Mouse (Mus musculus): ENCODE results near the gene Spi1. TPM values are rescaled to one million over a fixed set of nuclear protein-coding genes. Genes with fewer than 3 reads are reported as not detected.

Spi1 gene
- polyA plus RNA-seq, 1 experiment from 2014 or later: 9.4 TPM

DNA sequence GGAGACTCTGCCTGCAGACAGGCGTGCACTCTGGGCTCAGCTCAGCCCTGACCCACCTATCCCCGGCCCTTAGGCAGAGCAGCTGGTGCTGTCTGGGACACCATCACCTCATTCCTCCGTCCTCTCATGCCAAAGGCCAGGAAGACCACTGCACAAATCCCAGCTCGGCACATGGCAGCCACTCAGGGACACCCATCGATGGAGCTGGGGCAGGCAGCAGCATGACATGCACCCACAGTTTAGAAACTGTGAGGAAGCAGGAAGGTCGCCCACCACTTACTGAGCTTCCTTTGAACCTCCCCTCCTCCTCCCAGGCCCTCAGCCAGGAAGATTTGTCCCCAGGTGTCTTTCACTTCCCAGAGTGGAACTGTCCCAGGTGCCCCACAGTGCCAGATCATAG, 55.3 kb downstream of the Spi1 start:
- Histone ChIP-seq H3K27me3 (no peaks in the 10 kb centered on the region), H3K4me2 (no peak overlapping the region), H3K36me3 (peaks cover 48% of the 10 kb centered on the region), H3K27ac (no peak overlapping the region), H3K9ac (no peak overlapping the region), H3K9me3 (no peaks in the 10 kb centered on the region), H3K4me1 (peaks cover 3% of the 10 kb centered on the region; the same call in 1 of the 2 replicates), H3K4me3 (no peak overlapping the region)
- WGBS: 83% methylated on average over 6 of the region's 6 CpGs
- no peak for ATAC-seq (ENCODE audit: insufficient number of reproducible peaks, low FRiP score, low TSS enrichment, low read depth)

DNA sequence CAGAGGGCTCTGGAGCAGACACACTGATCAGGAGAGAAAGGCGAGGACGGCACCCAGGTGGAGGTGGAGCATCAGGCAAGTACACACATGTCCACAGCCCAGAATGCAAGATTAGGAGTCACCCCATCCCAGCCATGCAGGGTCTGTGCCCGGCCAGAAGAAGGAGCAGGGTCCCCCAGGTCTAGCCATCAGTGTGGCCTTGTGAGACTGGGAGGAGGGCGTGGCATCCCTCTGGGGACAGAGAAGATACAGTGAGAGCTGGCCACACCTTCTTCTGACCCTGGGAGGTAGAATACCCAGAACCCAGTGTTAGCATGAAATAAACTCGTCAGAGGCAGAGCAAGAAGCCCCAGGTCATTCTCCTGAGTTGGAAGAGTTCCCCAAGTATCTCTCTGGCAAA, 57.1 kb downstream of the Spi1 start:
- WGBS: 70% methylated on average over 5 of the region's 5 CpGs
- H3K27ac ChIP-seq: no peak overlapping the region
- ATAC-seq (ENCODE audit: insufficient number of reproducible peaks, low FRiP score, low TSS enrichment, low read depth): no peak
- H3K9ac ChIP-seq: no peak overlapping the region
- no peaks in the 10 kb centered on the region for H3K9me3 ChIP-seq
- H3K4me2 ChIP-seq: no peak overlapping the region
- no peaks in the 10 kb centered on the region for H3K27me3 ChIP-seq
- H3K4me3 ChIP-seq: no peak overlapping the region
- H3K36me3 ChIP-seq: peaks cover 64% of the 10 kb centered on the region
- no peaks in the 10 kb centered on the region for H3K4me1 ChIP-seq

DNA sequence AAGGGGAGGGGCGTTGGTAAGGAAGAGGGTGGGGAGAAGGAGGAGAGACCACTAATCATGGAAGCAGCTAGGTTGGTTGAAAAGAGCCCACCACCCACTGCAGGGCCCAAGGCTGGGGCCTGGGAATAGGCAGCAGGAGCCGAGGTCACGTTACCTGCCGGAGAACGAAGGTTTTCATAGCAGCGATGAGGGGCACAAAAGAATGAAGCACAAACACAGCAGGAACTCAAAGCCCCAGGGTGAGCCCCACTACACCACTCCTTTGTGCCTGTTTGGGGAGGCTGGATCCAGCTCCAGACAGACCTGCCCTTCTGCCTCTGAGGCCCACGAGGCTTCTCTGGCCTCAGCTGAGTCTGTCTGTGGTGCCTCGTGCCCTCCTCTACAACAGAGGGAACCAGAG, 57.6 kb downstream of the Spi1 start:
- no peak for ATAC-seq (ENCODE audit: insufficient number of reproducible peaks, low FRiP score, low TSS enrichment, low read depth)
- WGBS: 79% methylated on average over 8 of the region's 8 CpGs
- peaks cover 67% of the 10 kb centered on the region for H3K36me3 ChIP-seq
- H3K4me1 ChIP-seq: no peaks in the 10 kb centered on the region
- no peaks in the 10 kb centered on the region for H3K9me3 ChIP-seq
- no peak overlapping the region for H3K4me3 ChIP-seq
- H3K27ac ChIP-seq: no peak overlapping the region
- H3K27me3 ChIP-seq: no peaks in the 10 kb centered on the region
- H3K9ac ChIP-seq: no peak overlapping the region
- H3K4me2 ChIP-seq: no peak overlapping the region

DNA sequence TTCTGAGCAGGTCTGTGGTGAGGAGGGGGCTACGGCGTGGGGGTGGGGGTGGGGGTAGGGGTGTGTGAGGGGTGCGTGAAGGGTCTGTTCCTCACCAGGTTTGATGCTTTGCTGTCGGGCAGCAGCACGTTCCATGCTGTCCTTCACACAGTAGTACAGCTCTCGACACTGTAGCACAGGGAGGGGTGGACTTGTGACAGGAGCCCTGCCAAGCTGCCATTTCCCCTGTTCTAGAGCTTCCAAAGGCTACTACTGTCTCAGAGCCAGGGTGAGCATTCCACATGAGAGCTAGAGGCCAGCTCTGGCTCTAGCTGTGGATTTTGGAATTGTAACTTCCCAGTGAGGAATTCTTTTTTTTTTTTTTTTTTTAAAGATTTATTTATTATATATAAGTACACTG, 60.7 kb downstream of the Spi1 start:
- 91% methylated on average over 6 of the region's 6 CpGs for WGBS
- Histone ChIP-seq H3K9ac (no peak overlapping the region), H3K27ac (no peak overlapping the region), H3K4me1 (no peaks in the 10 kb centered on the region), H3K4me2 (no peak overlapping the region), H3K27me3 (no peaks in the 10 kb centered on the region), H3K36me3 (peaks cover 73% of the 10 kb centered on the region), H3K4me3 (no peak overlapping the region), H3K9me3 (no peaks in the 10 kb centered on the region)
- ATAC-seq (ENCODE audit: insufficient number of reproducible peaks, low FRiP score, low TSS enrichment, low read depth): no peak

DNA sequence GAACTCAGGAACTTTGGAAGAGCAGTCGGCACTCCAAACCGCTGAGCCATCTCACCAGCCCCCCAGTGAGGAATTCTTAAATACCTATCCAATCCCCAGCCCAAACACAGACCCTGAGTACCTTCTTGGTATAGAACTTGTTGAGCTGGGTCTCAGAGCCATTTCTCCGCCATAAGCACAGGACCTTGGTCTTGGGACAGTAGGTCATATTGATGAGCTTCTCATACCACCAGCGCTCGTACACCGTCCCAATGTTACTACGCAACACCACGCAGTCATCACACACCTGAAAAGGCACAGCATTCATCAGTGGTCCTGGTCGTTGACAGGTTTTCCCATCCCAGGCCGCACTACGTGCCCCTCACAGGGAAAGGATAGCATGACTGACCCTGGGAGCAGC, 61.2 kb downstream of the Spi1 start:
- peaks cover 68% of the 10 kb centered on the region for H3K36me3 ChIP-seq
- H3K27ac ChIP-seq: no peak overlapping the region
- H3K4me1 ChIP-seq: no peaks in the 10 kb centered on the region
- H3K4me2 ChIP-seq: no peak overlapping the region
- H3K4me3 ChIP-seq: no peak overlapping the region
- WGBS: 97% methylated on average over 11 of the region's 11 CpGs
- no peak overlapping the region for H3K9ac ChIP-seq
- H3K9me3 ChIP-seq: no peaks in the 10 kb centered on the region
- no peaks in the 10 kb centered on the region for H3K27me3 ChIP-seq
- ATAC-seq (ENCODE audit: insufficient number of reproducible peaks, low FRiP score, low TSS enrichment, low read depth): no peak

DNA sequence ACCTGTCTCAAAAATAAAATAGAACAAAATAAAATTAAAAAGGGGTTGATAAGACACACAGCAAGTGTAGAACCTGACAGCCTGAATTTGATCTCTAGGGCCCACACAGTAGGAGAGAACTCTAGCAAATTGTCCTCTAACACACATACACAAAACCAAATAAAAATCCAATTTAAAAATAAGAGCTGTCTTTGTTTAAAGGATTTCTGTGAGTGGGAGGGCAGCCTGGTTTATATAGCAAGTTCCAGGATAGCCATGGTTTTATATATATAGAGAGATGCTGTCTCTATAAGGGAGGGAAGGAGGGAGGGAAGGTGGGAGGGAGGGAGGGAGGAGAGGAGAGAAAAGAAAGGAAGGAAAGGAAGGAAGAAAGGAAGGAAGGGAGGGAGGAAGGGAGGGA, 65.9 kb downstream of the Spi1 start:
- Histone ChIP-seq H3K9me3 (no peaks in the 10 kb centered on the region), H3K4me1 (no peaks in the 10 kb centered on the region), H3K4me3 (no peak overlapping the region), H3K27ac (no peak overlapping the region), H3K4me2 (no peak overlapping the region), H3K36me3 (peaks cover 48% of the 10 kb centered on the region), H3K27me3 (no peaks in the 10 kb centered on the region), H3K9ac (no peak overlapping the region)
- ATAC-seq (ENCODE audit: insufficient number of reproducible peaks, low FRiP score, low TSS enrichment, low read depth): no peak

DNA sequence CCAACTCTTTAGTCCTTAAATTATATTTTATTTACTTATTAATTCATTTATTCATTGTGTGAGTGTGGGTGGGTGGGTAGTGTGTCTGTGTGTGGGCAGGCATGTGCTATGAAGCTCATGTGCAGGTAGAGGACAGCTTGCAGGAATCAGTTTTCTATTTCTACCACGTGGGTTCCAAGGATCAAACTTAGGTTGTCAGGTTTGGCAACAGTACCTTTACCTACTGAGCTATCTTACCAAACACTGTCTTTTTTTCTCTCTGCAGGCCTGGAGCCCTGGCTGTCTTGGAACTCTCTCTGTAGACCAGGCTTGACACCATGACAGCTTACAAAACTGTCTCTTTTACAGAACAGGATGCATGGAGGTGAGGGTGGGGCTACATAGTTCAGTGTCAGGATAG, 69.1 kb downstream of the Spi1 start:
- ATAC-seq (ENCODE audit: insufficient number of reproducible peaks, low FRiP score, low TSS enrichment, low read depth): no peak
- Histone ChIP-seq H3K4me3 (no peak overlapping the region), H3K4me1 (no peaks in the 10 kb centered on the region), H3K36me3 (peaks cover 50% of the 10 kb centered on the region), H3K4me2 (no peak overlapping the region), H3K9me3 (no peaks in the 10 kb centered on the region), H3K27ac (no peak overlapping the region), H3K9ac (no peak overlapping the region), H3K27me3 (no peaks in the 10 kb centered on the region)
- WGBS: 72% methylated on average over 1 of the region's 1 CpGs

DNA sequence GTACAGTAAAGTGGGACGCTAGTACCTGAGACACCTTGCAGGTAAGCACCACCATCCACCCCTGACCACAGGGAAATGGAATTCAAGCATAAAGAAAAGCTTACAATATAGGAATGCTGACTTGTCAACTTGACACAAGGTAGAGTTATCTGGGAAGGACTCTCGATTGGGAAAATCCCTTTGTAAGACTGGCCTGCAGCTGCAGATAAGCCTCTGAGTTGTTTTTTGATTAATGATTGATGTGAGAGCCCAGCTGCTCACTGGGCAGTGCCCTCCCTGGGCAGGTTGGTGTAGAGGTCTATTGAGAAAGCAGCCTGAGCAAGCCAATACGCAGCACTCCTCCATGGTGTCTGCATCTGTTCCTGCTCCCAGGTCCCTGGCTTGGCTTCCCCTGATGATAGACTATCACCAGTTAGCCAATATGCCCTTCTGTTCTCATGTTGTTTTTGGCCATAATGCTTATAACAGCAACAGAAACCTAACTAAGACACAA, 70.7 kb downstream of the Spi1 start:
- 83% methylated on average over 3 of the region's 3 CpGs for WGBS
- Histone ChIP-seq H3K36me3 (peaks cover 54% of the 10 kb centered on the region), H3K9ac (no peak overlapping the region), H3K4me1 (no peaks in the 10 kb centered on the region), H3K27me3 (no peaks in the 10 kb centered on the region), H3K4me2 (no peak overlapping the region), H3K4me3 (no peak overlapping the region), H3K9me3 (no peaks in the 10 kb centered on the region), H3K27ac (no peak overlapping the region)
- ATAC-seq (ENCODE audit: insufficient number of reproducible peaks, low FRiP score, low TSS enrichment, low read depth): no peak

DNA sequence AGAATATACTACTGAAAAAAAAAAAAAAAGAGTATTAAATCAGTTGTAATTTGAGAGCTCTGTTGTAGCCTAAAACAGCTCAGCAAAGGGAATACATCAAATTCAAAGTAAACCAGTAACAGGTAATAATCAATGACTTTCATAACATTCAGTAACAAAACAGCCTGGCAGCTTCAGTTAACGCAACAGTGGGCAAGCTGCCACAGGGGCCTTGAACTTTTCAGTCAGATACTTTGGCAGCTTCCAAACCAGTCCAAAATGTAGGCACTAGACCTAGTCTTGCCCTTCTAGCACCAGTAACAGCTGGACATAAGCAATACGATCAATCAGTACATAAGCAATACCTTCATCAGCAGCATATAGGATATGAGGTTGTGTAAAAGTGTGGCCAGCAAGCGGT, 71.9 kb downstream of the Spi1 start:
- H3K4me2 ChIP-seq: no peak overlapping the region
- no peaks in the 10 kb centered on the region for H3K27me3 ChIP-seq
- H3K4me3 ChIP-seq: no peak overlapping the region
- H3K9ac ChIP-seq: no peak overlapping the region
- no peaks in the 10 kb centered on the region for H3K9me3 ChIP-seq
- H3K4me1 ChIP-seq: no peaks in the 10 kb centered on the region
- WGBS: 88% methylated on average over 3 of the region's 3 CpGs
- H3K36me3 ChIP-seq: peaks cover 57% of the 10 kb centered on the region
- ATAC-seq (ENCODE audit: insufficient number of reproducible peaks, low FRiP score, low TSS enrichment, low read depth): no peak
- H3K27ac ChIP-seq: no peak overlapping the region

DNA sequence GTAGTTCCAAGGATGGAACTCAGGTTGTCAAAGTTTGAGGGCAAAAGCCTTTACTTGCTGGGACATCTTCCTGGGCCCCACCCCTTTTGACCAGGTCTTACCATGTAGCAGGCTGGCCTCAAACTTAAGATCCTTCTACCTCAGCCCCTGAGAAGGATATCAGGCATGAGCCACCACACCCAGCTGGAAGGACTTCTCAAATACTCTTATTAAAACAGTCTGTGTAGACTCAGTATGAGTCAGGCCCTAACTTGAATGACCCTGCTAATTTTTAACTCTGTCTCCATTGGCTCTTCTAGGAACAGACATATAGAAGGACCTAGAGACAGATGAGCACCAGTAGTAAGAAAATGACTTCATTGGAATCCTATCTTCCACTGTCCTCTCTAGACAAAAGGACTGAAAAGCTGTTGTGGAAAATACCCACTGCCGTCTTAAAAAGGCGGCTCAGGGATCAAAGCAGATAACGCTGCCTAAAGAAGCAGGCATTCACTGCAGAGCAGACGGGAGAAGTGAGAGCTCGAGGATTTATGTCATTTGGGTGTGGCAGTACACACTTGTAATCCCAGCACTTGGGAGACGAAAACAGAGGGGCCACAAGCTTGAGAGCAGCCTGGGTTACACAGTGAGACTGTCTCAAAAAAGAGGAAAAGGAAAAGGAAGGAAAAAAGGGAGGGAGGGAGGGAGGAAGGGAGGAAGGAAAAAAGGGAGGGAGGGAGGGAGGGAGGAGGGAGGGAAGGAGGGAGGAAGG, 75.0 kb downstream of the Spi1 start:
- H3K4me2 ChIP-seq: no peak overlapping the region
- H3K27me3 ChIP-seq: no peaks in the 10 kb centered on the region
- ATAC-seq (ENCODE audit: insufficient number of reproducible peaks, low FRiP score, low TSS enrichment, low read depth): no peak
- WGBS: 18% methylated on average over 6 of the region's 6 CpGs
- no peak overlapping the region for H3K9ac ChIP-seq
- no peaks in the 10 kb centered on the region for H3K9me3 ChIP-seq
- H3K4me3 ChIP-seq: no peak overlapping the region
- no peak overlapping the region for H3K27ac ChIP-seq
- H3K36me3 ChIP-seq: peaks cover 68% of the 10 kb centered on the region
- no peaks in the 10 kb centered on the region for H3K4me1 ChIP-seq

DNA sequence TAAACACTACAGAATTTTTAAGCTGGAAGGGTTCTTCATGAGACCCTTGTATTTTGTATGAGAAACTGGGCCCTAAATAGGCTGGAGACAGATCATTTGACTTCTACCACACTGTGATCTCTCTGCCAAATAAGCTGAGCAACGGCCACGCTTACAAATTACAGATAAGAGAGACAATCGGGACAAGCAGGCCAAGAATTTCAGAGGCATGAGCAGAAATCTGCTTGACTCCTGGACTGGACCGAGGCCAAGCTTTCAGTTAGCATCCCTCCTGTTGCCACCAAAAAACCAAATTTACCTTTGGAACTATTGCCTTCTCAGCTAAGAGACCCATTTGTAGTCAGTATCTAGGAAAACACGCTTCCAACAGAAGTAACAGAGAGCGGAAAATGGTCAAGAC, 78.4 kb downstream of the Spi1 start:
- no peaks in the 10 kb centered on the region for H3K4me1 ChIP-seq
- H3K27me3 ChIP-seq: no peaks in the 10 kb centered on the region
- H3K4me3 ChIP-seq: no peak overlapping the region
- H3K27ac ChIP-seq: no peak overlapping the region
- no peak overlapping the region for H3K9ac ChIP-seq
- no peak overlapping the region for H3K4me2 ChIP-seq
- peaks cover 72% of the 10 kb centered on the region for H3K36me3 ChIP-seq
- no peaks in the 10 kb centered on the region for H3K9me3 ChIP-seq
- ATAC-seq (ENCODE audit: insufficient number of reproducible peaks, low FRiP score, low TSS enrichment, low read depth): no peak
- 84% methylated on average over 6 of the region's 6 CpGs for WGBS

DNA sequence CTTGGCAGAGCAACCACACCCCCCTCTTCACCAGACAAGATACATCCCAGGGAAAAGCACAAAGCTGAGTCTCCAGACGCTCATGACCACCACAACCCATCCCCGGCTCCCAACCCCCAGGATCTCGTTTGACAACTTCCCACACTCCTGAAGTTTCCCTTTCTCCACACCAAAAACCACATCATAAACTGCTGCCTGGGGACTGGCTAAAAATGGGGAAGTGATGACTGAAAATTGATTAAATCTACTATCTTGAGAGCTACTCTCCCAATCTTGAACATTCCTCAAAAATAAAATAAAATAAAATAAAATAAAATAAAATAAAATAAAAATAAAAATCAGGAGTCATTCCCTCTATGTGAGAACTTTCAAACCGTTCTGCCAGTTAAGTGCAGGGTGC, 80.8 kb downstream of the Spi1 start:
- 73% methylated on average over 4 of the region's 4 CpGs for WGBS
- Histone ChIP-seq H3K36me3 (peaks cover 73% of the 10 kb centered on the region), H3K4me2 (no peak overlapping the region), H3K9me3 (no peaks in the 10 kb centered on the region), H3K4me3 (no peak overlapping the region), H3K4me1 (no peaks in the 10 kb centered on the region), H3K9ac (no peak overlapping the region), H3K27me3 (no peaks in the 10 kb centered on the region), H3K27ac (no peak overlapping the region)
- ATAC-seq (ENCODE audit: insufficient number of reproducible peaks, low FRiP score, low TSS enrichment, low read depth): no peak

DNA sequence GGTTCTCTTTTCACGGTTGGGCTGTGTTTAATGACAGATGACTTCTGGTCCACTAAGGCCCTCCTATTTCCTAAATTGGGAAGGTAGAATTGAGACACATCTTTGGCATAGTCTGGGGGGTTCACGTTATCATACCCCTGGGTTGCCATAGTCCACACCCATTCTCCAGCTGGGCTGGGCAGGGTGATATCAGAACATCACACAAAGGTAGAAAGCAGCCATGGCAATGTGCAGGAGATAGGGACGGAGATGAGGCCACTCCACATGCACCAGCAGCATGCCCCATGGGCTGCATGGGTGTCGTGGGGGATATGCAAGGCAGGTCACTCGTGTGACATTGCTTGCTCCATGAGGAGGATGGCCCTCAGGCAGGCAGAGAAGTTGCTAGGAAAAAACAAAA, 81.3 kb downstream of the Spi1 start:
- Histone ChIP-seq H3K4me1 (no peaks in the 10 kb centered on the region), H3K27me3 (no peaks in the 10 kb centered on the region), H3K9ac (no peak overlapping the region), H3K4me2 (no peak overlapping the region), H3K9me3 (no peaks in the 10 kb centered on the region), H3K4me3 (no peak overlapping the region), H3K36me3 (peaks cover 73% of the 10 kb centered on the region), H3K27ac (no peak overlapping the region)
- WGBS: 86% methylated on average over 5 of the region's 5 CpGs
- no peak for ATAC-seq (ENCODE audit: insufficient number of reproducible peaks, low FRiP score, low TSS enrichment, low read depth)
